Mouse (Mus musculus) heart, embryonic 16.5 days (tissue): Measurements from ENCODE around the gene St3gal5. TPM values are rescaled to one million over a fixed set of nuclear protein-coding genes. Genes with fewer than 3 reads are reported as not detected.
A peak's percentile ranks its signal among the peaks of the same experiment; 100 is the strongest.

Experiments
- ATAC-seq: fragments of 200-750 bp; cut with Nextera tagmentation; replicated peaks from 2 replicates; pipeline ENCODE4 v1.8.0; 2017; ENCODE audit warnings: moderate number of reproducible peaks; ENCODE audit not compliant: insufficient read depth, low FRiP score; ENCODE audit errors: extremely low read depth
- H3K27ac ChIP-seq: fragments of 300-500 bp; sonication (generic); 2 replicates; pipeline ENCODE4 v1.5.1; 2014; ENCODE audit warnings: mild to moderate bottlenecking, low read length, control low read depth, moderate library complexity
- H3K27me3 ChIP-seq: fragments of 300-500 bp; sonication (generic); 2 replicates; pipeline ENCODE4 v1.6.1; 2014; ENCODE audit warnings: low read length, mixed read lengths; ENCODE audit not compliant: control insufficient read depth, insufficient read depth
- H3K36me3 ChIP-seq: fragments of 300-500 bp; sonication (generic); 2 replicates; pipeline ENCODE4 v1.6.1; 2014; ENCODE audit not compliant: control insufficient read depth, insufficient read depth
- H3K4me1 ChIP-seq: fragments of 300-500 bp; sonication (generic); 2 replicates; pipeline ENCODE4 v1.6.1; 2014; ENCODE audit warnings: low read length, mixed read lengths; ENCODE audit not compliant: control insufficient read depth, insufficient read depth
- H3K4me2 ChIP-seq: fragments of 300-500 bp; sonication (generic); 2 replicates; pipeline ENCODE4 v1.6.1; 2014; ENCODE audit warnings: low read depth, mild to moderate bottlenecking, control low read depth, low read length
- H3K4me3 ChIP-seq: fragments of 300-500 bp; sonication (generic); 2 replicates; pipeline ENCODE4 v1.5.1; 2014; ENCODE audit warnings: mild to moderate bottlenecking, control low read depth, low read length
- H3K9ac ChIP-seq: fragments of 300-500 bp; sonication (generic); 2 replicates; pipeline ENCODE4 v1.6.1; 2014; ENCODE audit warnings: low read length, control low read depth
- H3K9me3 ChIP-seq: fragments of 300-500 bp; sonication (generic); replicated peaks from 2 replicates; pipeline ENCODE4 v1.6.1; 2016; ENCODE audit warnings: low read length; ENCODE audit not compliant: control insufficient read depth
- WGBS: fragments of 180-500 bp; shearing (Covaris S2); extraction: QIAGEN DNeasy Blood & Tissue Kit; methylation state at CpG from one replicate; pipeline ENCODE4 v1.1.7; 2014; 5-methylcytosine and 5-hydroxymethylcytosine counted together
- polyA plus RNA-seq: library from polyadenylated mRNA; unstranded; fragments of >200 nt; fragmentation: Nextera tagmentation; extraction: Ambion mirVana; gene quantifications from 2 replicates; pipeline ENCODE4 v1.2.1, GENCODE M21; 2015

The St3gal5 gene
- polyA plus RNA-seq, 1 experiment from 2014 or later = 36.6 TPM

- Histone ChIP-seq H3K36me3 (no peaks in the 10 kb centered on the region), H3K9ac (no peak overlapping the region), H3K4me3 (no peak overlapping the region), H3K4me1 (peaks cover 19% of the 10 kb centered on the region), H3K27me3 (no peaks in the 10 kb centered on the region), H3K4me2 (no peak overlapping the region), H3K27ac (no peak overlapping the region), H3K9me3 (no peaks in the 10 kb centered on the region)
- WGBS = 64% methylated on average over 3 of the region's 3 CpGs
- ATAC-seq = no peak
Measured at GRCm38 (mm10) chr6:72177417-72177816, 80.0 kb downstream of the St3gal5 start.

GRCm38 (mm10) chr6:72179006-72179405, 81.6 kb downstream of the St3gal5 start:
- no peaks in the 10 kb centered on the region for H3K27me3 ChIP-seq
- no peak for ATAC-seq
- no peaks in the 10 kb centered on the region for H3K36me3 ChIP-seq
- peaks cover 19% of the 10 kb centered on the region for H3K4me1 ChIP-seq
- H3K27ac ChIP-seq = no peak overlapping the region
- WGBS = 80% methylated on average over 3 of the region's 3 CpGs
- H3K9ac ChIP-seq = no peak overlapping the region
- no peak overlapping the region for H3K4me2 ChIP-seq
- H3K4me3 ChIP-seq = no peak overlapping the region
- H3K9me3 ChIP-seq = no peaks in the 10 kb centered on the region

GRCm38 (mm10) chr6:72179562-72180502, 82.4 kb downstream of the St3gal5 start:
- Histone ChIP-seq H3K9me3 (no peaks in the 10 kb centered on the region), H3K27me3 (no peaks in the 10 kb centered on the region), H3K4me1 (peaks cover 19% of the 10 kb centered on the region), H3K4me2 (no peak overlapping the region), H3K27ac (peak overlapping the region; percentile 61), H3K4me3 (no peak overlapping the region), H3K36me3 (no peaks in the 10 kb centered on the region), H3K9ac (no peak overlapping the region)
- WGBS = 45% methylated on average over 12 of the region's 12 CpGs
- peak; percentile 77 for ATAC-seq

- Histone ChIP-seq H3K4me2 (no peak overlapping the region), H3K4me3 (no peak overlapping the region), H3K36me3 (no peaks in the 10 kb centered on the region), H3K27ac (no peak overlapping the region), H3K27me3 (0 out of 2 replicates have a peak, but pooled peaks cover 2% of the 10 kb centered on the region), H3K4me1 (peaks cover 27% of the 10 kb centered on the region), H3K9ac (no peak overlapping the region), H3K9me3 (no peaks in the 10 kb centered on the region)
- no peak for ATAC-seq
- 86% methylated on average over 5 of the region's 5 CpGs for WGBS
Measured at GRCm38 (mm10) chr6:72184576-72184975, 87.2 kb downstream of the St3gal5 start.

GRCm38 (mm10) chr6:72185893-72186490, 88.6 kb downstream of the St3gal5 start:
- ATAC-seq = peak; percentile 50
- Histone ChIP-seq H3K4me1 (peaks cover 22% of the 10 kb centered on the region), H3K4me2 (no peak overlapping the region), H3K36me3 (no peaks in the 10 kb centered on the region), H3K9me3 (no peaks in the 10 kb centered on the region), H3K27ac (no peak overlapping the region), H3K4me3 (no peak overlapping the region), H3K9ac (no peak overlapping the region), H3K27me3 (0 out of 2 replicates have a peak, but pooled peaks cover 2% of the 10 kb centered on the region)
- WGBS = 2% methylated on average over 6 of the region's 6 CpGs

- H3K9me3 ChIP-seq = no peaks in the 10 kb centered on the region
- H3K4me2 ChIP-seq = no peak overlapping the region
- H3K4me1 ChIP-seq = peaks cover 18% of the 10 kb centered on the region
- no peaks in the 10 kb centered on the region for H3K36me3 ChIP-seq
- WGBS = 87% methylated on average over 6 of the region's 6 CpGs
- H3K27ac ChIP-seq = no peak overlapping the region
- H3K4me3 ChIP-seq = no peak overlapping the region
- H3K9ac ChIP-seq = no peak overlapping the region
- 0 out of 2 replicates have a peak, but pooled peaks cover 2% of the 10 kb centered on the region for H3K27me3 ChIP-seq
- ATAC-seq = no peak
Measured at GRCm38 (mm10) chr6:72186809-72187208, 89.4 kb downstream of the St3gal5 start.

GRCm38 (mm10) chr6:72189061-72189863, 91.9 kb downstream of the St3gal5 start:
- no peaks in the 10 kb centered on the region for H3K9me3 ChIP-seq
- H3K36me3 ChIP-seq = no peaks in the 10 kb centered on the region
- H3K4me3 ChIP-seq = peak overlapping the region; percentile 26
- peak overlapping the region; percentile 63 for H3K4me2 ChIP-seq
- H3K4me1 ChIP-seq = peaks cover 18% of the 10 kb centered on the region
- 0 out of 2 replicates have a peak, but pooled peaks cover 2% of the 10 kb centered on the region for H3K27me3 ChIP-seq
- WGBS = 9% methylated on average over 29 of the region's 29 CpGs
- peak overlapping the region; percentile 70 for H3K9ac ChIP-seq
- ATAC-seq = peak; percentile 38
- H3K27ac ChIP-seq = peak overlapping the region; percentile 51

GRCm38 (mm10) chr6:72190120-72190519, 92.7 kb downstream of the St3gal5 start:
- Histone ChIP-seq H3K9ac (no peak overlapping the region), H3K27me3 (0 out of 2 replicates have a peak, but pooled peaks cover 2% of the 10 kb centered on the region), H3K9me3 (no peaks in the 10 kb centered on the region), H3K27ac (no peak overlapping the region), H3K4me1 (peaks cover 18% of the 10 kb centered on the region), H3K4me2 (no peak overlapping the region), H3K4me3 (no peak overlapping the region), H3K36me3 (no peaks in the 10 kb centered on the region)
- no peak for ATAC-seq
- 28% methylated on average over 6 of the region's 6 CpGs for WGBS
